Mouse (Mus musculus) spleen, adult 2 months (tissue): ENCODE data around the gene 4930556J24Rik. TPM values are rescaled to one million over a fixed set of nuclear protein-coding genes. Genes with fewer than 3 reads are reported as not detected.
"Not testable (repeated sequence)": the region's sequence is repeated elsewhere in the genome, so short reads cannot be mapped to it uniquely, and the experiment has no call there.

Experiments
- DNase-seq, 2 experiments: peaks; one replicate each; pipeline versions ENCODE4 v3.0.0 to v3.0.0-alpha.2; 2012 to 2021; ENCODE audit warnings: low spot score in 2 of 2, low read depth in 1 of 2
- H3K27ac ChIP-seq: fragments of 200-500 bp; 2 replicates; pipeline ENCODE4 v1.5.1; 2012; ENCODE audit warnings: low read length, inconsistent platforms; ENCODE audit not compliant: insufficient read depth
- H3K27me3 ChIP-seq: fragments of 200-500 bp; 2 replicates; pipeline ENCODE4 v1.6.1; 2012; ENCODE audit warnings: mild to moderate bottlenecking, moderate library complexity, low read length, inconsistent platforms; ENCODE audit not compliant: control insufficient read depth, insufficient read depth
- H3K36me3 ChIP-seq: fragments of 200-500 bp; 2 replicates; pipeline ENCODE4 v1.6.1; 2012; ENCODE audit warnings: mild to moderate bottlenecking, low read length, inconsistent platforms; ENCODE audit not compliant: control insufficient read depth, insufficient read depth
- H3K4me1 ChIP-seq: fragments of 200-500 bp; 2 replicates; pipeline ENCODE4 v1.6.1; 2011; ENCODE audit warnings: inconsistent platforms; ENCODE audit not compliant: control insufficient read depth, insufficient read depth, insufficient read length
- H3K4me3 ChIP-seq: fragments of 200-500 bp; 2 replicates; pipeline ENCODE4 v1.5.1; 2011; ENCODE audit warnings: mild to moderate bottlenecking, inconsistent platforms; ENCODE audit not compliant: insufficient read depth, insufficient read length; ENCODE audit errors: extremely low read depth
- CTCF ChIP-seq: fragments of 200-500 bp; IDR thresholded peaks from 2 replicates; pipeline ENCODE4 v1.5.1; 2011; ENCODE audit warnings: mild to moderate bottlenecking, inconsistent platforms; ENCODE audit not compliant: insufficient read depth, insufficient read length, insufficient replicate concordance; ENCODE audit errors: extremely low read depth
- POLR2A ChIP-seq: fragments of 200-500 bp; IDR thresholded peaks from 2 replicates; pipeline ENCODE4 v1.6.1; 2011; ENCODE audit warnings: low read depth, low read length, inconsistent platforms
- WGBS: fragments of 180-500 bp; shearing (Covaris S2); methylation state at CpG from one replicate; pipeline ENCODE4 v1.1.7; 2018; 5-methylcytosine and 5-hydroxymethylcytosine counted together
- polyA plus RNA-seq: library from polyadenylated mRNA; depleted of rRNA; stranded (reverse); fragments of >200 nt; gene quantifications from 2 replicates; pipeline ENCODE4 v1.2.3, GENCODE M21; 2012; rRNA removed

4930556J24Rik gene
- not detected in 2 replicates for polyA plus RNA-seq

GRCm38 (mm10) chr11:3976678-3977077, at the start of gene 4930556J24Rik:
Gene 4930556J24Rik, minus strand, starts transcription at chr11:3976778.
- Histone ChIP-seq H3K36me3 (peaks cover 58% of the 10 kb centered on the region), H3K4me3 (no peak within 1 kb of the TSS), H3K27ac (no peak within 1 kb of the TSS), H3K4me1 (no peaks in the 10 kb centered on the region), H3K27me3 (no peaks in the 10 kb centered on the region)
- TF ChIP-seq CTCF (no peak), POLR2A (no peak)
- 94% methylated on average over 6 of the region's 6 CpGs for WGBS
- no peak for DNase-seq

DNA sequence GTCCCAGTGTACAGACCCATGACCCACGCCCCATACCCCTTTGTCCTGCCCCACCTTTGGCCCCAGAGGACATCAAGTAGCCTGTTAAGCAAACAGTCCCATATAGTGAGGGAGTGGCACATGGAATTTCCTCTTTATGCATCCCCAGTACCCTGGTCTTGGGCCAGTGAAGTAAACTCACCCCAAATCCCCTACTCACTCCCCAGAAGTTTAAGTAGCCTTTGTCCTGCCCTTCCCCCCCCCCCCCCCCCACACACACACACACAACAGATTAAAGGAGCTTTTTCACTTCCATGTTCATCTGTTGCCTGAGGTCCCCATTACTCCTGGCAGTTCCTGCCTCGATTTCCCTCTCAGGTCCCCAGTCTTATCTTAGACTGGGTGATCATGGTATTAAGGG, 46.7 kb upstream of the 4930556J24Rik start:
- WGBS, result 65% methylated on average over 2 of the region's 2 CpGs
- no peak overlapping the region for H3K27ac ChIP-seq
- no peak overlapping the region for H3K4me3 ChIP-seq
- H3K27me3 ChIP-seq, result no peaks in the 10 kb centered on the region
- no peak for TF ChIP-seq CTCF
- TF ChIP-seq POLR2A, result no peak
- no peak for DNase-seq
- no peaks in the 10 kb centered on the region for H3K36me3 ChIP-seq
- no peaks in the 10 kb centered on the region for H3K4me1 ChIP-seq

DNA sequence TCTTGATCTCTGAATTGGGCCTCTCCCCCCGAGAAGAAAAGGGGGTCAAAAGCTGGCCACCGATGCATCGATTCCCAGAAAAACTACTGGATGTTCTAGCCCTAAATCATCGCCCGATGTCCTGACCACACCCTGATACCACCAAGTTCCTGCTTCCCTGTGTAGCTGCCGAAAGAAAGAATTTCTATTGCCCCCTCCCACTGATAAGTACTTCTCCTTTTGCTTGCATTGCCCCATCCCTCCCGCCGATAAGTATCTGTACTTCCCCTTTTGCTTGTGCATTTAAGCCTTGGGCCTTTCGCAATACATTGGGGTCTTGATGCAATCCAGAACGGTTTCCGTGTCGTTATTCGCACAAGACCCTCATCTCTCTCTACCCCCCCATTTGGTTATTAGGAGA, 45.5 kb upstream of the 4930556J24Rik start:
- 75% methylated on average over 13 of the region's 13 CpGs for WGBS
- H3K27me3 ChIP-seq, H3K4me1 ChIP-seq, H3K4me3 ChIP-seq, H3K27ac ChIP-seq, DNase-seq, H3K36me3 ChIP-seq: not testable (repeated sequence)

- not testable (repeated sequence) for H3K27me3 ChIP-seq, H3K36me3 ChIP-seq, H3K4me1 ChIP-seq, H3K27ac ChIP-seq, DNase-seq, H3K4me3 ChIP-seq
- WGBS, result 85% methylated on average over 14 of the region's 14 CpGs
These were observed 39.2 kb upstream of the 4930556J24Rik start for GRCm38 (mm10) chr11:4015796-4016195.

- Histone ChIP-seq H3K36me3 (no peaks in the 10 kb centered on the region), H3K27me3 (no peaks in the 10 kb centered on the region), H3K4me1 (no peaks in the 10 kb centered on the region), H3K27ac (no peak overlapping the region), H3K4me3 (no peak overlapping the region)
- 78% methylated on average over 1 of the region's 1 CpGs for WGBS
- TF ChIP-seq CTCF (no peak), POLR2A (no peak)
- no peak for DNase-seq
These were observed 36.0 kb upstream of the 4930556J24Rik start for GRCm38 (mm10) chr11:4012616-4013015.

GRCm38 (mm10) chr11:4006462-4006861, 29.9 kb upstream of the 4930556J24Rik start:
- Histone ChIP-seq H3K27me3 (no peaks in the 10 kb centered on the region), H3K36me3 (no peaks in the 10 kb centered on the region), H3K27ac (no peak overlapping the region), H3K4me3 (no peak overlapping the region), H3K4me1 (no peaks in the 10 kb centered on the region)
- WGBS, result 86% methylated on average over 3 of the region's 3 CpGs
- TF ChIP-seq POLR2A (no peak), CTCF (no peak)
- DNase-seq, result no peak

GRCm38 (mm10) chr11:4005220-4005805, 28.7 kb upstream of the 4930556J24Rik start:
- no peaks in the 10 kb centered on the region for H3K27me3 ChIP-seq
- H3K27ac ChIP-seq, result no peak overlapping the region
- no peak for DNase-seq
- H3K4me3 ChIP-seq, result no peak overlapping the region
- TF ChIP-seq CTCF (no peak), POLR2A (no peak)
- H3K36me3 ChIP-seq, result no peaks in the 10 kb centered on the region
- H3K4me1 ChIP-seq, result no peaks in the 10 kb centered on the region
- WGBS, result 17% methylated on average over 5 of the region's 5 CpGs
